Mouse (Mus musculus) ES-Bruce4 (cell line): ENCODE data around the gene Kif7.

ENCODE experiments used
- CTCF ChIP-seq: IDR thresholded peaks from one replicate; pipeline ENCODE4 v1.8.1; 2011; ENCODE audit warnings: low read depth, low read length
- EP300 ChIP-seq: IDR thresholded peaks from 2 replicates; pipeline ENCODE4 v1.6.1; 2011; ENCODE audit warnings: low read depth, low read length; ENCODE audit not compliant: insufficient read depth

DNA sequence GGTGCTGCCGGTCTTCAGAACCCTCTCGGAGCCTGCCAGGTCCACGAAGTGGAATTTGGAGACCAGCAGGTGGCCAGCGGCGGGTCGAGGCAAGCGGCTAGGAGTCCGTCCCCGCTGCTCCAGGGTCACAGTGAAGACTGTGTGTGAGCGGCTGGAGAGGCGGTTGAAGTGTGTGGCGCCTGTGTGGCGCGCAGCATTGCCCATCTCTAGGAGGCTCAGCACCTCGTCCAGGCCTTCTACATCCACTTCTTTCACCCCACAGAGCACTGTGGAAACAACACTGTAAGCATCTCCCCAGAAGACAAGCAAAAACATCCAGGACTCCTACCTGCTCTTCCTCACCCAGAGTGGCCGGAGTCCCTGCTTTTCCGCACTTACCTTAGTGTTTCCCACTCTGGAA, 4.7 kb downstream of the Kif7 start:
- TF ChIP-seq CTCF (no peak), EP300 (no peak)
